ENCODE assay signal across 8 mouse cellular contexts in genomic region chr7:115217255-115217654, GRCm38 (mm10).
DNase-seq lines count a peak whose midpoint lies in the region; ATAC-seq and TF ChIP-seq lines count a peak whose summit lies in the region.

No protein-coding gene starts in this region.

- H3K4me3 ChIP-seq in kidney, adult 2 months (ENCODE audit: insufficient read depth, low read depth, low read length), result peak overlapping the region; percentile 25
- peak overlapping the region; percentile 53 for H3K4me3 ChIP-seq in embryonic facial prominence, embryonic 10.5 days
- peak overlapping the region; percentile 48 for H3K4me3 ChIP-seq in hindbrain, embryonic 10.5 days
- 0 out of 2 replicates have a peak overlapping the region, but pooled peaks have one; percentile 28 for H3K4me3 ChIP-seq in liver, embryonic 16.5 days (ENCODE audit: low read depth, low read length)

- peak; percentile 16 for DNase-seq in kidney, adult 2 months
- DNase-seq in kidney, adult 9 months, result no peak
- no peak for DNase-seq in embryonic facial prominence, embryonic 10.5 days (ENCODE audit: low spot score)
- no peak for DNase-seq in hindbrain, embryonic 10.5 days (ENCODE audit: low spot score)
- no peak for DNase-seq in left cerebral cortex, postnatal 4 days
- no peak for DNase-seq in urinary bladder, adult 2 months (ENCODE audit: low spot score)
- no peak for DNase-seq in spleen, adult 12 weeks (ENCODE audit: low spot score)

- 19% methylated on average over 5 of the region's 5 CpGs for WGBS in kidney, adult 2 months
- 2% methylated on average over 5 of the region's 5 CpGs for WGBS in embryonic facial prominence, embryonic 10.5 days
- WGBS in hindbrain, embryonic 10.5 days, result 1% methylated on average over 5 of the region's 5 CpGs
- 22% methylated on average over 5 of the region's 5 CpGs for WGBS in liver, embryonic 16.5 days (ENCODE audit: insufficient replicate concordance)

- H3K9ac ChIP-seq in liver, embryonic 16.5 days (ENCODE audit: low read depth, low read length), result no peak overlapping the region

- intact Hi-C loops in left cerebral cortex, postnatal 4 days (cut with DNase I), result no loop called here

- H3K4me2 ChIP-seq in liver, embryonic 16.5 days (ENCODE audit: low read depth, low read length), result peak overlapping the region; percentile 50

- H3K9me3 ChIP-seq in embryonic facial prominence, embryonic 10.5 days, result no peaks in the 10 kb centered on the region
- H3K9me3 ChIP-seq in hindbrain, embryonic 10.5 days, result no peaks in the 10 kb centered on the region
- no peaks in the 10 kb centered on the region for H3K9me3 ChIP-seq in liver, embryonic 16.5 days (replicated peaks; ENCODE audit: control insufficient read depth, low read length)

- no peak for TF ChIP-seq CTCF in kidney, adult 2 months (conservative IDR thresholded peaks at IDR 0.05; ENCODE audit: insufficient read depth, insufficient read length, low read depth, low read length)

- H3K27me3 ChIP-seq in kidney, adult 2 months (replicated peaks; ENCODE audit: control insufficient read depth, insufficient read depth, low read length), result no peaks in the 10 kb centered on the region
- peaks cover 37% of the 10 kb centered on the region for H3K27me3 ChIP-seq in embryonic facial prominence, embryonic 10.5 days (replicated peaks; ENCODE audit: low read depth, poor library complexity, severe bottlenecking)
- H3K27me3 ChIP-seq in hindbrain, embryonic 10.5 days (ENCODE audit: insufficient read depth, poor library complexity, severe bottlenecking), result peaks cover 15% of the 10 kb centered on the region
- H3K27me3 ChIP-seq in liver, embryonic 16.5 days (ENCODE audit: control insufficient read depth, insufficient read depth, low read depth, low read length), result no peaks in the 10 kb centered on the region

- no peak for ATAC-seq in liver, embryonic 16.5 days (ENCODE audit: low read depth)

- H3K36me3 ChIP-seq in kidney, adult 2 months (ENCODE audit: control insufficient read depth, insufficient read depth, low read length), result no peaks in the 10 kb centered on the region
- H3K36me3 ChIP-seq in embryonic facial prominence, embryonic 10.5 days (replicated peaks), result no peaks in the 10 kb centered on the region
- H3K36me3 ChIP-seq in hindbrain, embryonic 10.5 days, result no peaks in the 10 kb centered on the region
- no peaks in the 10 kb centered on the region for H3K36me3 ChIP-seq in liver, embryonic 16.5 days (ENCODE audit: control insufficient read depth, insufficient read depth)

- no peaks in the 10 kb centered on the region for H3K4me1 ChIP-seq in kidney, adult 2 months (ENCODE audit: control insufficient read depth, insufficient read depth, low read length)
- H3K4me1 ChIP-seq in embryonic facial prominence, embryonic 10.5 days, result peaks cover 29% of the 10 kb centered on the region
- peaks cover 33% of the 10 kb centered on the region for H3K4me1 ChIP-seq in hindbrain, embryonic 10.5 days (replicated peaks)
- no peaks in the 10 kb centered on the region; the same call in 1 of the 2 replicates for H3K4me1 ChIP-seq in liver, embryonic 16.5 days (ENCODE audit: control insufficient read depth, low read depth, low read length)

- no peak overlapping the region for H3K27ac ChIP-seq in kidney, adult 2 months (ENCODE audit: insufficient read depth, low read depth, low read length)
- peak overlapping the region; percentile 84 for H3K27ac ChIP-seq in embryonic facial prominence, embryonic 10.5 days (replicated peaks)
- peak overlapping the region; percentile 83 for H3K27ac ChIP-seq in hindbrain, embryonic 10.5 days
- H3K27ac ChIP-seq in liver, embryonic 16.5 days (ENCODE audit: low read length), result no peak overlapping the region

- no peak for TF ChIP-seq POLR2A in kidney, adult 2 months (IDR thresholded peaks at IDR 0.05; ENCODE audit: low read depth, low read length)

Comparison
In these comparisons a context has a peak if more than half of its experiments do, and no peak if none do; other contexts are left out.
1. H3K27ac ChIP-seq: peak in embryonic facial prominence, embryonic 10.5 days (single experiment) and hindbrain, embryonic 10.5 days (single experiment); none in kidney, adult 2 months (single experiment) and liver, embryonic 16.5 days (single experiment).
2. Peak in every context shown above with its lines, with median percentiles within 50 percentile points of each other: H3K4me3 ChIP-seq.